Mouse (Mus musculus): ENCODE measurements around the gene Pitx1. TPM values are rescaled to one million over a fixed set of nuclear protein-coding genes. Genes with fewer than 3 reads are reported as not detected.
A peak's percentile ranks its signal among the peaks of the same experiment; 100 is the strongest.

Gene Pitx1
- polyA plus RNA-seq, 1 experiment from 2014 or later: 3.6 TPM

DNA sequence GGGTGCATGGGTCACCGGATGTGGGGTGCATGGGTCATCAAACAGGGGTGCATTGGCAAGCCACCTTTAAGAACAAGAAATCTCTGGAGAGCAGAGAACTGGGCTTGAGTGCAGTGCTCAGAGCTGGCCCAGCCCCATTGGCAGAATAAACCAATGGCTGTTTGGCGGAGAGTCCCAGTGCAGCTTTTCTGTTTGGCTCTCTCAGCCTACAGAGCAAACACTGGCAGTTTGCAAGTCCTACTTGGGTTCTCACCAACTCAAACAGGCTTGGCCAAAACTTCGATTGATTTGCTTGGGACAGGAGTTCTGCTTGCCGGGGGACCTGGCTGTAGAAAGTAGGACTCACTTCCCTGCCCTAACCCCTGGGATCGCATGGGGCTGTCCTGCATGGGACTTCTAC lies 25.0 kb downstream of the Pitx1 start:
- 77% methylated on average over 5 of the region's 5 CpGs for WGBS
- H3K9ac ChIP-seq: no peak overlapping the region
- ATAC-seq (replicated peaks; ENCODE audit: low FRiP score): no peak
- H3K9me3 ChIP-seq (replicated peaks): no peaks in the 10 kb centered on the region
- H3K27ac ChIP-seq: no peak overlapping the region
- H3K27me3 ChIP-seq: no peaks in the 10 kb centered on the region
- H3K4me1 ChIP-seq: no peaks in the 10 kb centered on the region
- H3K36me3 ChIP-seq: no peaks in the 10 kb centered on the region
- H3K4me3 ChIP-seq (replicated peaks): no peak overlapping the region
- H3K4me2 ChIP-seq: no peak overlapping the region

GRCm38 (mm10) chr13:55809707-55810106 lies 26.3 kb downstream of the Pitx1 start:
- H3K9ac ChIP-seq: no peak overlapping the region
- 89% methylated on average over 10 of the region's 10 CpGs for WGBS
- H3K4me2 ChIP-seq: no peak overlapping the region
- no peaks in the 10 kb centered on the region for H3K9me3 ChIP-seq (replicated peaks)
- H3K4me3 ChIP-seq (replicated peaks): no peak overlapping the region
- no peaks in the 10 kb centered on the region for H3K36me3 ChIP-seq
- no peak for ATAC-seq (replicated peaks; ENCODE audit: low FRiP score)
- H3K4me1 ChIP-seq: no peaks in the 10 kb centered on the region
- H3K27ac ChIP-seq: no peak overlapping the region
- no peaks in the 10 kb centered on the region for H3K27me3 ChIP-seq

- Histone ChIP-seq H3K4me2 (no peak overlapping the region), H3K4me1 (no peaks in the 10 kb centered on the region), H3K9ac (no peak overlapping the region), H3K9me3 (replicated peaks) (no peaks in the 10 kb centered on the region), H3K4me3 (replicated peaks) (no peak overlapping the region), H3K36me3 (no peaks in the 10 kb centered on the region), H3K27me3 (no peaks in the 10 kb centered on the region), H3K27ac (no peak overlapping the region)
- WGBS: 71% methylated on average over 7 of the region's 7 CpGs
- ATAC-seq (replicated peaks; ENCODE audit: low FRiP score): no peak
Observed at GRCm38 (mm10) chr13:55809041-55809623, 26.9 kb downstream of the Pitx1 start.

DNA sequence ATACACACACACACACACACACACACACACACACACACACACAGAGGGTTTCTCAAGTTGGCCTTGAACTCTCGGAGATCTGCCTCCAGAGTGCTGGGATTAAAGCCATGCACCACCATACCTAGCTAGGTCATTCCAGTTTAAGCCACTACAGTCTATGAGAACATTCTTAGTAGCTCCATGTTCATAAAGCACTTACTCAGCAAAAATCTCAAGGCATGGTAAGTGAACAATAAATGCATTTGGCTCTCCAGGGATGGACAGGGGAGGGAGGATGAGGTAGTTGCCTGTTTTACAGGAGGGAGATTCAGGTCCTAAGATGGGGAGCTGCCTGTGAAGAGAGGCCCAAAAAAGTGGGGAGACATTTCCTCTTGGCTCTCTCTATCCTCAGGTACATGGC lies 32.0 kb downstream of the Pitx1 start:
- Histone ChIP-seq H3K9ac (no peak overlapping the region), H3K27me3 (no peaks in the 10 kb centered on the region), H3K36me3 (no peaks in the 10 kb centered on the region), H3K9me3 (replicated peaks) (0 out of 2 replicates have a peak, but pooled peaks cover 5% of the 10 kb centered on the region), H3K4me2 (no peak overlapping the region), H3K27ac (no peak overlapping the region), H3K4me1 (no peaks in the 10 kb centered on the region), H3K4me3 (replicated peaks) (no peak overlapping the region)
- 95% methylated on average over 1 of the region's 1 CpGs for WGBS
- no peak for ATAC-seq (replicated peaks; ENCODE audit: low FRiP score)

- ATAC-seq (replicated peaks; ENCODE audit: low FRiP score): no peak
- WGBS: 53% methylated on average over 2 of the region's 2 CpGs
- Histone ChIP-seq H3K9me3 (replicated peaks) (0 out of 2 replicates have a peak, but pooled peaks cover 5% of the 10 kb centered on the region), H3K4me3 (replicated peaks) (no peak overlapping the region), H3K4me1 (no peaks in the 10 kb centered on the region), H3K27me3 (no peaks in the 10 kb centered on the region), H3K27ac (no peak overlapping the region), H3K36me3 (no peaks in the 10 kb centered on the region), H3K4me2 (no peak overlapping the region), H3K9ac (no peak overlapping the region)
Observed at GRCm38 (mm10) chr13:55801246-55801645, 34.7 kb downstream of the Pitx1 start.

- Histone ChIP-seq H3K9ac (no peak overlapping the region), H3K4me2 (no peak overlapping the region), H3K36me3 (no peaks in the 10 kb centered on the region), H3K9me3 (replicated peaks) (no peaks in the 10 kb centered on the region), H3K27ac (no peak overlapping the region), H3K27me3 (no peaks in the 10 kb centered on the region), H3K4me1 (no peaks in the 10 kb centered on the region), H3K4me3 (replicated peaks) (no peak overlapping the region)
- WGBS: 42% methylated on average over 11 of the region's 11 CpGs
- ATAC-seq (replicated peaks; ENCODE audit: low FRiP score): 0 out of 2 replicates have a peak, but pooled peaks have one; percentile 36
Observed at GRCm38 (mm10) chr13:55786120-55786519, 49.9 kb downstream of the Pitx1 start.

GRCm38 (mm10) chr13:55784268-55784667 lies 51.7 kb downstream of the Pitx1 start, which contains the start of gene Catsper3:
Catsper3 (plus strand) TSS chr13:55784568.
- WGBS: 87% methylated on average over 3 of the region's 3 CpGs
- H3K36me3 ChIP-seq: no peaks in the 10 kb centered on the region
- no peaks in the 10 kb centered on the region for H3K27me3 ChIP-seq
- H3K9ac ChIP-seq: no peak within 1 kb of the TSS
- ATAC-seq (replicated peaks; ENCODE audit: low FRiP score): no peak
- no peak within 1 kb of the TSS for H3K4me3 ChIP-seq (replicated peaks)
- no peak within 1 kb of the TSS for H3K27ac ChIP-seq
- H3K9me3 ChIP-seq (replicated peaks): no peaks in the 10 kb centered on the region
- no peak within 1 kb of the TSS for H3K4me2 ChIP-seq
- H3K4me1 ChIP-seq: no peaks in the 10 kb centered on the region

- no peak for ATAC-seq (replicated peaks; ENCODE audit: low FRiP score)
- Histone ChIP-seq H3K27me3 (no peaks in the 10 kb centered on the region), H3K27ac (no peak overlapping the region), H3K4me3 (replicated peaks) (no peak overlapping the region), H3K36me3 (no peaks in the 10 kb centered on the region), H3K9me3 (replicated peaks) (no peaks in the 10 kb centered on the region; the same call in 1 of the 2 replicates), H3K9ac (no peak overlapping the region), H3K4me2 (0 out of 2 replicates have a peak overlapping the region, but pooled peaks have one; percentile 25), H3K4me1 (peaks cover 9% of the 10 kb centered on the region; the same call in 1 of the 2 replicates)
- 9% methylated on average over 11 of the region's 11 CpGs for WGBS
Observed at GRCm38 (mm10) chr13:55775056-55775455, 60.9 kb downstream of the Pitx1 start.

Other genes with a start within 250 kb of the Pitx1 start
- 25.9 and 28.9 TPM in 2 replicates for gene B4galt7, start 236.3 kb downstream of the Pitx1 start, polyA plus RNA-seq (2015; fragmentation: Nextera tagmentation; extraction: Ambion mirVana)
- gene Caml, start 213.2 kb downstream of the Pitx1 start, polyA plus RNA-seq (2015; fragmentation: Nextera tagmentation; extraction: Ambion mirVana): 55.2 and 60.7 TPM in 2 replicates
- gene Ddx46, start 201.2 kb downstream of the Pitx1 start, polyA plus RNA-seq (2015; fragmentation: Nextera tagmentation; extraction: Ambion mirVana): 38.0 and 38.7 TPM in 2 replicates
- gene B230219D22Rik, start 143.1 kb downstream of the Pitx1 start, polyA plus RNA-seq (2015; fragmentation: Nextera tagmentation; extraction: Ambion mirVana): 63.0 and 64.1 TPM in 2 replicates
- 91.8 and 92.4 TPM in 2 replicates for gene Txndc15, start 121.5 kb downstream of the Pitx1 start, polyA plus RNA-seq (2015; fragmentation: Nextera tagmentation; extraction: Ambion mirVana)
- 54.9 and 57.6 TPM in 2 replicates for gene Pcbd2, start 108.8 kb downstream of the Pitx1 start, polyA plus RNA-seq (2015; fragmentation: Nextera tagmentation; extraction: Ambion mirVana)
- not detected in 2 replicates for gene Catsper3, start 51.6 kb downstream of the Pitx1 start, polyA plus RNA-seq (2015; fragmentation: Nextera tagmentation; extraction: Ambion mirVana)